Mouse (Mus musculus) neural tube, embryonic 15.5 days (tissue): Measurements from ENCODE around the gene Tmem39a. TPM values are rescaled to one million over a fixed set of nuclear protein-coding genes. Genes with fewer than 3 reads are reported as not detected.

ENCODE experiments used
- polyA plus RNA-seq: library from polyadenylated mRNA; unstranded; fragments of >200 nt; fragmentation: Nextera tagmentation; extraction: Ambion mirVana; gene quantifications from 2 replicates; pipeline ENCODE4 v1.2.1, GENCODE M21; 2015

Gene Tmem39a
- polyA plus RNA-seq, 1 experiment from 2014 or later, result 38.6 TPM

Other genes starting within 250 kb of the Tmem39a start
- gene Maats1, start 216.6 kb upstream of the Tmem39a start, polyA plus RNA-seq, result 0.40 and 0.88 TPM in 2 replicates
- 95.8 and 101 TPM in 2 replicates for gene Cox17, start 211.7 kb upstream of the Tmem39a start, polyA plus RNA-seq
- gene Gm21987, start 211.7 kb upstream of the Tmem39a start, polyA plus RNA-seq, result 0.72 TPM in 1 of 2 replicates, not detected in the other
- 1.0 and 2.0 TPM in 2 replicates for gene Popdc2, start 196.5 kb upstream of the Tmem39a start, polyA plus RNA-seq
- 1.2 and 1.4 TPM in 2 replicates for gene Pla1a, start 125.6 kb upstream of the Tmem39a start, polyA plus RNA-seq
- gene Adprh, start 106.0 kb upstream of the Tmem39a start, polyA plus RNA-seq, result 142 and 153 TPM in 2 replicates
- 0.37 and 0.44 TPM in 2 replicates for gene Cd80, start 103.1 kb upstream of the Tmem39a start, polyA plus RNA-seq
- 33.4 and 34.8 TPM in 2 replicates for gene Timmdc1, start 36.0 kb upstream of the Tmem39a start, polyA plus RNA-seq
- 53.2 and 54.3 TPM in 2 replicates for gene Poglut1, start 8.4 kb upstream of the Tmem39a start, polyA plus RNA-seq
- gene Arhgap31, start 154.6 kb downstream of the Tmem39a start, polyA plus RNA-seq, result 5.9 and 6.0 TPM in 2 replicates
- gene B4galt4, start 183.6 kb downstream of the Tmem39a start, polyA plus RNA-seq, result 32.4 and 36.3 TPM in 2 replicates
- 0.97 and 2.2 TPM in 2 replicates for gene Upk1b, start 241.6 kb downstream of the Tmem39a start, polyA plus RNA-seq